Mouse (Mus musculus): ENCODE results near the gene Tctex1d4. TPM values are rescaled to one million over a fixed set of nuclear protein-coding genes. Genes with fewer than 3 reads are reported as not detected.

Gene Tctex1d4
- total RNA-seq, 1 experiment from 2014 or later = not detected

DNA sequence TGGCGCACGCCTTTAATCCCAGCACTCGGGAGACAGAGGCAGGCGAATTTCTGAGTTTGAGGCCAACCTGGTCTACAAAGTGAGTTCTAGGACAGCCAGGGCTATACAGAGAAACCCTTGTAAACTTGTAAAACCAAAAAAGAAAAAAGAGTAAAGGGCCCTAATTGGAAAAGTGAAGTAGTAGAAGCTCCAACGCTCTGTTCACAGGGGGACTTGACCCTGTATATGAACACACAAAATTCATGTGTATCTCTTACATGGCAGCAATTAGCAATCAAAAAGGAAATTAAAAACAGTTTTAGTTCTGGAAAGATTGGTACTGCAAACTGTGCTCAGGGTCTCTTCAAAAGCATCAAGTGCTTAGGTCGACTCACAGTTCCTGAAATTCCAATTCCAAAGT, 29.8 kb downstream of the Tctex1d4 start:
- ATAC-seq (replicated peaks; ENCODE audit: insufficient number of reproducible peaks, low FRiP score, low TSS enrichment, poor library complexity, severe bottlenecking) = no peak

DNA sequence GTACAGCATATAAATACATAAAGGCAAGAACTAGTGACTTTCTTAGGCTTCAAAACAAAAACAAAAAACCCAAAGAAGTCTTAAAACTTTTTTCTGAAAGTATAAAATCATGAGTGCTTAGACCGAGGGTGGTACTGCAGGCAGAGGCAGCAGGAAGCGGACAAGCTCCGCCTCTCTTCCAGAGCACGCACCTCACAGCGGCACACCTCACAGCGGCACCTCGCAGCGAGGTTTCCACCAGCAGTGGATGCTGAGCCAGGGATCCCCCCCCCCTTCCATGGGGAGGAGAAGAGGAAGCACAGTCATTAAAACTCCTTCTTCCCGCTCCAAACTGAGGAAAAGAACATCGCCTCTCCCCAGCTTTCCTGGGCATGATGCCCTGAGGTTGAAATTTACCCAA, 33.1 kb downstream of the Tctex1d4 start:
- no peak for ATAC-seq (replicated peaks; ENCODE audit: insufficient number of reproducible peaks, low FRiP score, low TSS enrichment, poor library complexity, severe bottlenecking)

DNA sequence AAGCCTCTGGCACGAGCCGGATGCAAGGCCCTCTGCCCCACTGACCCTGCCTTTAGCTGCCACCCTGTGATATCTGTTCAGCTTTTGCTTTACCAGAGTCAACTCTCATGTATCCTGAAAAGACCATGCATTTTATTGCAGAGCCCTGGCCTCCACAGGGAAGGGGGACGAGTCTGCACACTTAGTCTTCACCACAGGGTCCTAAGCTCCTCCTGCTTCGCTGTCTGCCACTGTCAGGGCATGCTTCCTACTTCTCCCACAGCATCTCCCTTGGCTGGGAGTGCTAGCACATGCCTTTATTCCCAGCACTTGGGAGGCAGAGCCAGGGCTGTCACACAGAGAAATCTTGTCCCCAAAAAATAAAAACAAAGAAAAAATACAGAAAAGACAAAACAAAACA, 34.6 kb downstream of the Tctex1d4 start:
- ATAC-seq (replicated peaks; ENCODE audit: insufficient number of reproducible peaks, low FRiP score, low TSS enrichment, poor library complexity, severe bottlenecking) = no peak

DNA sequence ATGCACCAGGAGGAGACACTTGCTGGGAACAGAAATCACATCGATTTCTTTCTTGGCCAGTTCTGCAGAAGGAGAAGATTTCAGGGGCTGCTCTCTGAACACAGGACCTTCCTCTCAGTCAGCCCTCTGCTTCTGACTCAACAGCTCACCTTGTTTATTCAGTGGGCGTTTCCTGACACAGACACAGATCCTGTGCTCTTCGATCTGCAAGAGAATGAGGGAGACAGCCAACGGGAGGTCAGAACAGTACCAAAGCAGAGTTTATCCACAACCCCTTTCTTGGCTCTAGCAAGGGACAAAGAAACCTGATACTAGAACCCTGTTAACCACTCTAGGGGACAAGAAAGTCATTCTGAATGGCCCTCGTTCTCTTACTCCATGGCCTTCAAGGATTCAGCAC, 43.3 kb downstream of the Tctex1d4 start:
- no peak for ATAC-seq (replicated peaks; ENCODE audit: insufficient number of reproducible peaks, low FRiP score, low TSS enrichment, poor library complexity, severe bottlenecking)

Other genes starting within 250 kb of the Tctex1d4 start
- 0.10 to 0.19 TPM in 2 of 3 replicates, not detected in the other for gene Zswim5, start 249.4 kb upstream of the Tctex1d4 start, total RNA-seq (2017)
- 41.5 to 48.3 TPM (median 42.0 TPM) in 3 replicates for gene Urod, start 132.4 kb upstream of the Tctex1d4 start, total RNA-seq (2017)
- gene Hectd3, start 131.5 kb upstream of the Tctex1d4 start, total RNA-seq (2017) = 30.1 to 41.4 TPM (median 32.5 TPM) in 3 replicates
- 12.4 to 16.2 TPM (median 13.1 TPM) in 3 replicates for gene Eif2b3, start 107.4 kb upstream of the Tctex1d4 start, total RNA-seq (2017)
- gene Ptch2, start 30.7 kb upstream of the Tctex1d4 start, total RNA-seq (2017) = not detected in 3 replicates
- 15.5 to 17.5 TPM (median 16.9 TPM) in 3 replicates for gene Btbd19, start 1.1 kb upstream of the Tctex1d4 start, total RNA-seq (2017)
- gene Plk3, start 7.2 kb downstream of the Tctex1d4 start, total RNA-seq (2017) = 25.5 to 56.5 TPM (median 52.2 TPM) in 3 replicates
- gene Rps8, start 29.4 kb downstream of the Tctex1d4 start, total RNA-seq (2017) = 970 to 1,241 TPM (median 1,065 TPM) in 3 replicates
- 0.68 to 1.9 TPM in 2 of 3 replicates, not detected in the other for gene Kif2c, start 55.8 kb downstream of the Tctex1d4 start, total RNA-seq (2017)
- gene Tmem53, start 125.2 kb downstream of the Tctex1d4 start, total RNA-seq (2017) = 0.29 TPM in 1 of 3 replicates, not detected in the others
- gene Armh1, start 125.3 kb downstream of the Tctex1d4 start, total RNA-seq (2017) = not detected in 3 replicates